Mouse (Mus musculus) testis, adult 2 months (tissue): ENCODE measurements at regions not wholly inside any gene's neighbourhood (a gene's known extent, or its start where the extent isn't known, plus 50 kb on each side); places are given as distances from the start of the nearest gene placed in this dataset.

ENCODE experiments used
- CTCF ChIP-seq: fragments of 200-500 bp; IDR thresholded peaks from 2 replicates; pipeline ENCODE4 v1.5.1; 2012; ENCODE audit warnings: low read depth, mild to moderate bottlenecking, inconsistent platforms, low read length, moderate library complexity; ENCODE audit not compliant: control insufficient read depth, insufficient read depth, insufficient replicate concordance
- POLR2A ChIP-seq: fragments of 200-500 bp; IDR thresholded peaks from 2 replicates; pipeline ENCODE4 v1.6.1; 2012; ENCODE audit warnings: low read depth, mild to moderate bottlenecking, inconsistent platforms, low read length, moderate library complexity; ENCODE audit not compliant: control insufficient read depth

GRCm38 (mm10) chr8:89677266-89677665 is 633.3 kb upstream of the Sall1 start:
- TF ChIP-seq CTCF, result no peak
- TF ChIP-seq POLR2A, result no peak
